Mouse (Mus musculus): ENCODE measurements around the gene Pde2a.

DNA sequence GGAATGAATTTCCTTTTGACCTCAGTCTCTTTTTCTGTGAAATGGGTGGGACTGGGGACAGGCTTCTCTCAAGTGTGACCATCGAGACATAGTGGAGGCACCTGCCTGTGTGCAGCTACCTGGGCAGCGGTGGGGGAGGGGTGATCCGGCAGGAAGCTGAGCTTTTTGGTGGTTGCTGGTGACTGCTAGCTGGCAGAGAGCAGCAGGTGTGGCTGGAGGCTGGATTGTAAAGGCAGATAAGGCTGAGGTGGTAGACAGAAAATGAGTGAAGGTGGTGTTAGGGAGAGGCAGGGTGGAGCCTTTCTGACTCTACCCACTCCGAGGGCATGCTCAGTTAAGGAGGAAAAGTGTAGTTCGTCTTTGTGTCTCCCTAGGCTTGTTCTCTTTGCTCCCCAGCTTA lies 65.6 kb downstream of the Pde2a start:
- no peak for TF ChIP-seq CTCF (IDR thresholded peaks at IDR 0.05; ENCODE audit: borderline replicate concordance, insufficient read depth, low read length)
- no peak for TF ChIP-seq POLR2A (IDR thresholded peaks at IDR 0.05; ENCODE audit: low read depth, low read length)
